Mouse (Mus musculus) gastrocnemius, adult 8-10 months (tissue): ENCODE results near the gene Macf1. TPM values are rescaled to one million over a fixed set of nuclear protein-coding genes. Genes with fewer than 3 reads are reported as not detected.
A peak's percentile ranks its signal among the peaks of the same experiment; 100 is the strongest.

Experiments
- DNase-seq, 2 experiments: peaks; one replicate each; pipeline ENCODE4 v3.0.0; 2022; ENCODE audit warnings: low spot score in 2 of 2
- total RNA-seq, 4 experiments: library from RNA; stranded (reverse); gene quantifications; 2 replicates each; pipeline ENCODE4 v1.2.4; 2022

Gene Macf1
- total RNA-seq: 10 to 100 TPM; 49.5 to 63.7 (median 57.9) TPM

DNA sequence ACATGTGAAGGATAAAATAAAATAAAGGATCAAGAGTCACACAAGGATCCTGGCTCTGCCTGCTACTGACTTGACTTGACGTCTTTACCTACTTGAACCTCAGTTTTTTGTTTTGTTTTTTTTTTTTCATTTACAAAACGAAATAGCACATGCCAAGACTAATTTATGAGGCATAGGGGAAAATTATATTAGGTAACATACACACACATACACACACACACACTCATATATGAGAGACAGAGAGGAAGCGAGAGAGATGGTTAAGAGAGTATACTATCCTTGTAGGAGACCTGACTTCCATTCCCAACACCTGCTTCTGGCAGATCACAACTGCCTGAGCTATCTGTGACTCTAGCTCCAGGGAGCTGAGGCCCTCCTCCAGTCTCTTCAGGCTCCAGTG is at the start of gene Macf1:
TSS of gene Macf1 (minus strand) at position 101 of the 400 bp plus-strand sequence.
- DNase-seq: no peak

GRCm38 (mm10) chr4:123733532-123733931 is 49.4 kb upstream of the Macf1 start:
- no peak for DNase-seq

- no peak for DNase-seq
These were observed 48.8 kb upstream of the Macf1 start for GRCm38 (mm10) chr4:123732921-123733320.

DNA sequence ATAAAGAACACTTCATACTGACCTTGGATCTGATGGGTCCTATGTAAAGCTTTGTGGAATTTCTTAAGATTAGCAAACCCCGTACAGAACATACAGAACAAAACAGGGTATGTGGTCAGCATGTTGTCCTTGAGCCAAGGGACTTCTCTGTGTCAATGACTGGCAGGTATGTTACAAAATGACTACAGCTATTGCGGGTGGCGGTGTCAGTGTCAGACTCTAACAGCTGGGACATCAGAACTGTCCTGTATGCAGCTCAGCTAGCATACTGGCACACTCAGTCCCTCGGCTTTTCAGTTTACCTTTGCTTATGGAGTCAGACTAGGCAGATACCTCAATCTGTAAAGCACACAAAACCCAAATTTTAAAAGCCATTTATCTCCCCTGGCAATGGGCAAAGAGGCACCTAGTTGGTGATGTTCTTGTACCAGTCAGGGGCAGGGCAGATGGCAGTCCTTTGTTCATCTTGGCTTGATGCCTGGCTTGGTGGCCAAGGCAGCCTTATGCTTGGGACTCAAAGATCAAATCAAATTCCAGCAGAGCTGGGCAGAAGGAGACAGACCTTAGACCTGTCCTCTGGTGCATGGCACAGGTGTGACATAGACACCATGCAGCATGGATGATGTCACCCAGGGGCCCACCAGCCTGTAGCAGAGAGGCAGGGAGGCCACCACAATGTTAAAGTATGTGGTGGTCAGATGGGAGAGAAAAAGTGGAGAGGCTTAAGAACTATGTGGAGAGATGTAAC is 48.2 kb upstream of the Macf1 start:
- DNase-seq: no peak

DNA sequence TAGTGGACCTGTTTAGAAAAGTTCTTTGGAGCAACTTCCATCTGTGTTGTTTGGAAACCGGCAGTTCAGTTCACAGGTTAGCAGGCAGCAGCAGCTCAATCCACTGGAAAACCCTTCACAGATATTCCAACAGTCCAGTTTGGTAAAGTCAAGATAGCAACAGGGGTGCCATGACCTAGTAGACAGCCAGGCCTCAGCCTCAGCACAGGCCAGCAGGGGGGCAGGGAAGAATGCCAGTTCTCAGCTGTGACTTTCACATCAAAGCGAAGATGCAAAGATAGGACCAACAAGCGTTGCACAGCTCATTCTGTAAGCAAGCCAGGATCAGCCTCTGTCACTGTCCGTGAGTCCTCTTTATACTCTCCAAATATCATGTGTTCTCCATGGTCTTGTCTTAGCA is 37.6 kb upstream of the Macf1 start:
- DNase-seq: no peak

GRCm38 (mm10) chr4:123718434-123718780 is 34.2 kb upstream of the Macf1 start:
- no peak for DNase-seq

- DNase-seq: peak; percentile 91 to 95
These were observed 33.6 kb upstream of the Macf1 start, which contains the start of gene Ndufs5 for GRCm38 (mm10) chr4:123717574-123718433. Ndufs5 (minus strand) TSS chr4:123718202.

GRCm38 (mm10) chr4:123712431-123712830 is 28.3 kb upstream of the Macf1 start:
- DNase-seq: no peak

DNA sequence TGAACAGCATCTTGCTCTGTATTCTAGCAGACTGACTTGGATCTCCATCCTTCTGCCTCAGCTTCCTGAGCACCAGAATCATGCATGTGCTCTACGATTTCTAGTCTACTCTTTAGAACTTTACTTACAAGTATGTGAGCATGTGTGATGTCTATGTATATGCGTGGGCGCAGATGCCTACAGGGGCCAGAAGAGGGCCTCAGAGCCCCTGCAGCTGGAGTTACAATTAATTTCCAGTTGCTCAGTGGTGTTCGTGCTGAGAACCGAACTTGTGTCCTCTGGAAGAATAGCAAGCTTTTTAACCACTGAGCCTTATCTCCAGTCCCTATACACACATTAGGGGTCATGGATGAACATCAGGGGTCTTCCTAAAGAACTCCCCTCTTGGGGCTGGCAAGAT is 23.2 kb upstream of the Macf1 start:
- DNase-seq: no peak

- DNase-seq: no peak
These were observed 21.2 kb upstream of the Macf1 start for GRCm38 (mm10) chr4:123705340-123705739.

DNA sequence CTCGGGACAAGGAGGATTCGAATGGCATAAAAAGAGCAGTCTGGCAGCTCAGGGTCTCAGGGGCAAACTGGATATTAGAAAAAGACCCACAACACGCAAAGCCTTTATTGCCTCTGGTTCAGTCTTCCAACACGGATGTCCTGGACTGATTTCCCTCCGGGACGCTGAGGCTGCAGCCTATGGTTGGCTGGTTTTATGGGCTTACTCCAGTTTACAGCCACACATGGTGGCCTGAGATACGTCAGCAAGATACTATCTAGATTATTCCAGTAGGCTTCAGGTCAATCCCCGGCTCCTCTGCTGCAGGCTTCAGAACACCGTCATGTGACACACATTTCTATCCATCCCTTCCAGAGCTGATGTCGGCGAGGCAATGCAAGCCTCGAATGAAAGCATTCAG is 9.2 kb upstream of the Macf1 start:
- DNase-seq: no peak

GRCm38 (mm10) chr4:123692071-123692470 is 7.9 kb upstream of the Macf1 start:
- no peak for DNase-seq

DNA sequence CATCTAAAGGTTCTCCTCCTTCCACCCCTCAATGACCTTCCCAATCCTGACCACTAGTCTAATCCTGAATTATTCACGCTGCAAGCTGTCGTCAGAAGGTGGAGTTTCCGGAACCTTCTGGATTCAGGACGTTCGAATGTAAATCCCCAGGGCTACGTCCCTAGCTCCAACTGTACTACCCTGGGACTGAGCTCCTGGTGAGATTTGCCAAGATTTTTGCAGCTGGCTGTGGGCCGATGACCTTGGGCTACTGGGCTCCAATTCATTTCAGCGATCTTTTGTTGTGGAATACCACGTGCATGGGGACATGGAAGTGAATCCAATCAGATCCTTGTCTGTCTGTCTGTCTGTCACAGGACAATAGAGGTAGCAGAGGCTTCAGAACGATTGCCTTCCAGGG is 6.2 kb upstream of the Macf1 start:
- DNase-seq: no peak

DNA sequence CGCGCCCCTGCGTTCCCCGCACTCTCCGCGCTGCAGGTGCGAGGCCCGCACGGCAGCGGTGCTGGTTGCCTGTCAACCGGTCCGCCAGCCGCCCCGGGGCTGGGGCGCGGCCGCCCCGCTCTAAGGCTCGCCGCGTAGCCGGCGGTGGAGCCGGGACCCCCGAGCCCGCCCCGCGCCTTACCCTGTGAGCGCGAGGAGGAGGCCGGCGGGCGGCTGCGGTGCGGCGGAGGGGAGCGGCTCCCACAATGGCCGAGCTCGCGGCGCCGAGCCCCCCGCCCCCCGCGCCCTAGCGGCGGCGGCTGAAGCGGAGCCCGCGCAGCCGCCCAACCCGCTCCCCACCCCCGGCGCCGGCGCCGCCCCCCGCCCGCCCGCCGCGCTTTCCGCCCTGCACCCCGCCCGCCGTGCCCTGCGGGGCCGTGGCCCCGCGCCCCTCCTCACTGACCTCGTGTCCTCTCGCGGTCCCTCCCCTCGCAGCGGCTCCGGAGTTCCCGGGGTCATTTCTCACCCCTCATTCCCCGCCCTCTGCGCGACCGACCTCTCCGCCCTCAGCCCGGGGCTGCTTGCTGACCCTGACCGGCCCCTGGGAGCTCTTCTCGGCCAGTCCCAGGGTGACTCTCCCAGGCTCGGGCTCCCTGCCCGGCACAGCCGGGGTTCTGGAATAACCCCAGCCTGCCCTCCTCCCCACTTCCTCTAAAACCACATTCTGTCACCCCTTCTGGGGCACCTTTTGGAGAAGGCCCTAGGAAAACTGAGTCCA is 3.0 kb upstream of the Macf1 start:
- DNase-seq: no peak

DNA sequence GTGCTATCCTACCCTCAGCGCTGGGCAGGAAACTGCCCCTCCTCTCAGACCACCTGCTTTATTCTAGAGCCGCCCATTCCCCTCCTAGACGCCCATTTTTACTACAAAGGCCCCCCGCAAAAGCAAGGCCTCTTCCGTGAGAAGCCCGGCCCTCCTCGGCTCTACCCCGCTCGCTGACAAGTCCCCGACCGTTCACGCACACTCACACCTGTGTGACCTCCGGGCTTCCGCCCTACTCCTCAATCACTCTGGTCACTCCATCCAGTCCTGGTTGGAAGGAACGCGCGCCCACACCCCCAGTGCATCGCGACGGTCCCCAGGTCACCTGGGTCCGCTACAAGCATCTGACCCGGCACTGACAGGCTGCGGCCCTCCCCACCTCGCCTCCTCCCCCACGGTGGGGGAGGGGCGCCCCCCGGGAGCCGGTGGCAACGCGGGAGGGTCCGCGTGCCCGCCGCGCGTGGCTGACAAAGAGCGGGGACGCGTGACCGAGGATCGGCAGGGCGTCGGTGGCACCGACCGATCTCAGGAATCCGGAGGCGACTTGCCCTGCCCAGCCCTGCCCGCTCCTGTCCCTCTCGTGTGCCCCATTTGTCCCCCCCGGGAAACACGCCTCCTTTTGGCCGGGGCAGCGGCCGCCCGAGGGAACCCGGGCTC is 2.3 kb upstream of the Macf1 start:
- no peak for DNase-seq

- no peak for DNase-seq
These were observed 1.5 kb upstream of the Macf1 start for GRCm38 (mm10) chr4:123685506-123686242.

- no peak for DNase-seq
These were observed 886 bp upstream of the Macf1 start for GRCm38 (mm10) chr4:123685046-123685445.

DNA sequence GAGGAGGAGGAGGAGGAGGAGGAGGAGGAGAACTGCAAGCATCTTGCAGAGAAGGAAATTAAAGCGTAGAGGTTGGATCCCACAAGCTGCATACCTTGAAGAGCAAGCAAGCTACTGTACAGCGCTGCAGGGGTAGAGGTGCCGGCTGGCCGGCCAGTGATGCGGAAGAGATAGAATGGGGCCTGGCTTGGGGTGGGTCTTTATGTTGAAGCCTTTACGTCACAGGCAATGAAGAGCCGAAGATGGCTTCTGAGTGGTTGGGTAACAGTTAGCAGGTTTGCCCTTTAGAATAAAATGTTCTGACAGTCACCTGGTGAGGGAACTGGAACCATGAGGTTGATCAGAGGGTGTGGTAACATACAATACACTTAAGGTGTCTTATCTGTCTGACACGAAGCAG is 1.9 kb downstream of the Macf1 start:
- DNase-seq: no peak

GRCm38 (mm10) chr4:123680962-123681361 is 3.2 kb downstream of the Macf1 start:
- no peak for DNase-seq

- DNase-seq: no peak
These were observed 6.9 kb downstream of the Macf1 start for GRCm38 (mm10) chr4:123677060-123677804.
